Mouse (Mus musculus): ENCODE data around the gene Gm813. TPM values are rescaled to one million over a fixed set of nuclear protein-coding genes. Genes with fewer than 3 reads are reported as not detected.
"Not testable (repeated sequence)": the region's sequence is repeated elsewhere in the genome, so short reads cannot be mapped to it uniquely, and the experiment has no call there.

The Gm813 gene
- not detected in 2 replicates for polyA plus RNA-seq (2014; fragmentation: Nextera tagmentation; extraction: Ambion mirVana)

DNA sequence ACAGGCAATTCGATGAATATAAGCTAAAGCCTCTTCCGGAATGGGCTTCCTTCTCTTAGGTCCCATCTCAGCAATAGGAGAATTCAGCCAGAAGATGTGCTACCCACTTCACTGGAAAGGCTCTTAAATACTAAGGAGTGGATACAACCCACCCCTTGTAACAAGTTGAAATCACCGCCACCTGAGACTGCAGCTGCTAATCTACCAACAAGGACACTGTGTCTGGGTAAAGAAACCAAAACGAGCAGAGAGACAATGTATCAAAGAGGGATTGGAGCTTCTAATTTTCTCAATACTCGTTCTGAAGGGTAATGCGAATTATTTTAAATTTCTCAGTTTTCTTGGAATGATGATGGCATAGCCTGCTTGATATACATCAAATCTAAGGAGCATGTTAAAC lies at the start of gene Gm813:
Gene Gm813 (minus strand): TSS at position 101 of the 400 bp plus-strand sequence.
- H3K9me3 ChIP-seq (ENCODE audit: control insufficient read depth, low read length), result no peaks in the 10 kb centered on the region
- 87% methylated on average over 6 of the region's 6 CpGs for WGBS
- no peak within 1 kb of the TSS for H3K4me2 ChIP-seq
- no peaks in the 10 kb centered on the region for H3K36me3 ChIP-seq (ENCODE audit: control insufficient read depth, insufficient read depth, low read length)
- H3K9ac ChIP-seq (ENCODE audit: low read length), result no peak within 1 kb of the TSS
- DNase-seq (ENCODE audit: low spot score, missing footprints) (no peak), ATAC-seq (ENCODE audit: low FRiP score) (no peak)
- H3K4me3 ChIP-seq (ENCODE audit: low read depth, low read length), result no peak within 1 kb of the TSS
- H3K27ac ChIP-seq (ENCODE audit: low read depth, low read length), result no peak within 1 kb of the TSS
- no peaks in the 10 kb centered on the region for H3K27me3 ChIP-seq (ENCODE audit: control insufficient read depth, insufficient read depth, low read length)
- H3K4me1 ChIP-seq (ENCODE audit: control insufficient read depth, insufficient read depth, low read length), result no peaks in the 10 kb centered on the region

DNA sequence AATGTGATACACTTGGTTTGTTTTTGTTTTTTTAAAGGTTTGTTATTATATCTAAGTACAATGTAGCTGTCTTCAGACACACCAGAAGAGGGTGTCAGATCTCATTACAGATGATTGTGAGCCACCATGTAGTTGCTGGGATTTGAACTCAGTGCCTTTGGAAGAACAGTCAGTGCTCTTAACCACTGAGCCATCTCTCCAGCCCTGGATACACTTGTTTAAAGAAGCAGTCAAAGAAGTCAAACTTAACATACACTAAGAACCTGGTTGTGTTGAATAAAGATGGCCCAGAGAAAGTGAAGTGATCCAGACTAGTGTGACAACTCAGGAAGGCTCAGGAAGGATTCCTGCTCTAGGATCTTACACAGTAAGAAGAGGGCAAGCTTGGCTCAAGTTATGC lies 48.4 kb upstream of the Gm813 start:
- H3K9ac ChIP-seq (ENCODE audit: low read length); H3K4me3 ChIP-seq (ENCODE audit: low read depth, low read length); H3K36me3 ChIP-seq (ENCODE audit: control insufficient read depth, insufficient read depth, low read length); H3K4me2 ChIP-seq; H3K27me3 ChIP-seq (ENCODE audit: control insufficient read depth, insufficient read depth, low read length); H3K27ac ChIP-seq (ENCODE audit: low read depth, low read length); H3K4me1 ChIP-seq (ENCODE audit: control insufficient read depth, insufficient read depth, low read length); DNase-seq (ENCODE audit: low spot score, missing footprints); ATAC-seq (ENCODE audit: low FRiP score); H3K9me3 ChIP-seq (ENCODE audit: control insufficient read depth, low read length): not testable (repeated sequence)

DNA sequence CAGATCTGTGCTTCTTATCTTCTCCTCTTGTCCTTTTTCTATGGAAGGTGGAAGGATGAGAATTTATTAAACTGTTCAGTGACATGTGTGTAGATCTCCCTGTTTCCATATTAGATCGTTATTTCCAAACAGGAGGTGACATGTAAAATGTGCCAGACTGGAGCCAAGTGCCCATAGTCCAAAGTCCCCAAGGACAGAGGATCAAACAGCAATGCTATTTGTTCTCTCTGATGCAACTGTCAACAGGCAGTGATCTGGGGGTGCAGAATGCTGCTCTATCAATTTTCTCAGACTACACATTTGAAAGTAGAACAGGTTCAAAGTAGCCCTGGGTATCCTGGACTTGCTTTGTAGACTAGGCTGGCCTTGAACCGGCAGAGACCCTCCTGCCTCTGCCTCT lies 47.0 kb upstream of the Gm813 start:
- no peak for DNase-seq (ENCODE audit: low spot score, missing footprints)
- no peaks in the 10 kb centered on the region for H3K27me3 ChIP-seq (ENCODE audit: control insufficient read depth, insufficient read depth, low read length)
- no peak overlapping the region for H3K27ac ChIP-seq (ENCODE audit: low read depth, low read length)
- 92% methylated on average over 2 of the region's 2 CpGs for WGBS
- no peak for ATAC-seq (ENCODE audit: low FRiP score)
- no peaks in the 10 kb centered on the region for H3K36me3 ChIP-seq (ENCODE audit: control insufficient read depth, insufficient read depth, low read length)
- H3K4me1 ChIP-seq (ENCODE audit: control insufficient read depth, insufficient read depth, low read length), result no peaks in the 10 kb centered on the region
- no peak overlapping the region for H3K4me2 ChIP-seq
- no peak overlapping the region for H3K9ac ChIP-seq (ENCODE audit: low read length)
- no peaks in the 10 kb centered on the region for H3K9me3 ChIP-seq (ENCODE audit: control insufficient read depth, low read length)
- H3K4me3 ChIP-seq (ENCODE audit: low read depth, low read length), result no peak overlapping the region

DNA sequence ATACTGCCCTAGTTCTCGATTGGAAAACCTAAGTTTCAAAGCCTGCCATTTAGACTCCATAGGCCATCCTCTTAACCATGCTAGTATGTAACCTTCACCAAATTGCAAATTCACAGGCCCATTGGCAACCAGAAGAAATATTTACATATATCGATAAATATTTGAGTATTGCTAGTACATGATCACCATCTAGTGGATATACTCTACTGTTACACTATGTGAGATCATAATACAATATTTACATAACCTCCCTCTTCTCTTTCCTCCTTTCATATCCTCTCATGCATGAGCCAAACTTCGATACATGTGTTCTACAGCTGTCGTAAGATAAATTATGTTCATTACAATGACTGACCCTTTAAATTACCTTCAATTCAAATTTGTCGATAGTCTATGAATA lies 46.2 kb upstream of the Gm813 start:
- H3K4me3 ChIP-seq (ENCODE audit: low read depth, low read length), result no peak overlapping the region
- no peaks in the 10 kb centered on the region for H3K36me3 ChIP-seq (ENCODE audit: control insufficient read depth, insufficient read depth, low read length)
- H3K27ac ChIP-seq (ENCODE audit: low read depth, low read length), result no peak overlapping the region
- 0 out of 2 replicates have a peak, but pooled peaks have one; percentile 38 for ATAC-seq (ENCODE audit: low FRiP score)
- no peak for DNase-seq (ENCODE audit: low spot score, missing footprints)
- no peak overlapping the region for H3K4me2 ChIP-seq
- H3K9ac ChIP-seq (ENCODE audit: low read length), result no peak overlapping the region
- no peaks in the 10 kb centered on the region for H3K9me3 ChIP-seq (ENCODE audit: control insufficient read depth, low read length)
- 75% methylated on average over 5 of the region's 5 CpGs for WGBS
- H3K27me3 ChIP-seq (ENCODE audit: control insufficient read depth, insufficient read depth, low read length), result no peaks in the 10 kb centered on the region
- no peaks in the 10 kb centered on the region for H3K4me1 ChIP-seq (ENCODE audit: control insufficient read depth, insufficient read depth, low read length)

DNA sequence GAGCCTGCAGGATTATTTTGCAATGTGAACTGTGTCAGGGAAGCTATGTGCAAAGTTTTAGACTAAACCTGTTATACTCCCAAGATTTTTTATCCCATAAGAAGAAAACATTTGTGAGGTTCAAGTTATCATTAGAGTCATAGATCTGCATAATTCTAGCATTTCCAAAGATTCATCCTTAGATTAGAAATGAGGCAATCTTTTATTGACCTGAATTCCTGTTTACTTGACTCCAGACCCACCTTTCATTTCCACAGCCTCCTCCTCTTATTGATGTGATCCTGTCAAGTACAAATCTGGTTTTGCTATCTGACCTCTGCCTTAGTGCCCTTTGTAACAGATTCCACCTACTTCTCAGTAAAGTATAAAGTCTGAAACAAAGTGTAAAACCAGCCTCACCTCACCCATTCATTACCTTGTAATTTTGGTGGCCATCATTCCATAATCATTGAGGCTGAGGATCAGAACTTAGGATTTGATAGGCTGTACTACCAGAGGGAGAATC lies 45.6 kb upstream of the Gm813 start:
- no peaks in the 10 kb centered on the region for H3K27me3 ChIP-seq (ENCODE audit: control insufficient read depth, insufficient read depth, low read length)
- DNase-seq (ENCODE audit: low spot score, missing footprints) (no peak), ATAC-seq (ENCODE audit: low FRiP score) (no peak)
- no peak overlapping the region for H3K4me2 ChIP-seq
- H3K27ac ChIP-seq (ENCODE audit: low read depth, low read length), result no peak overlapping the region
- no peak overlapping the region for H3K9ac ChIP-seq (ENCODE audit: low read length)
- H3K36me3 ChIP-seq (ENCODE audit: control insufficient read depth, insufficient read depth, low read length), result no peaks in the 10 kb centered on the region
- no peak overlapping the region for H3K4me3 ChIP-seq (ENCODE audit: low read depth, low read length)
- no peaks in the 10 kb centered on the region for H3K9me3 ChIP-seq (ENCODE audit: control insufficient read depth, low read length)
- H3K4me1 ChIP-seq (ENCODE audit: control insufficient read depth, insufficient read depth, low read length), result no peaks in the 10 kb centered on the region

DNA sequence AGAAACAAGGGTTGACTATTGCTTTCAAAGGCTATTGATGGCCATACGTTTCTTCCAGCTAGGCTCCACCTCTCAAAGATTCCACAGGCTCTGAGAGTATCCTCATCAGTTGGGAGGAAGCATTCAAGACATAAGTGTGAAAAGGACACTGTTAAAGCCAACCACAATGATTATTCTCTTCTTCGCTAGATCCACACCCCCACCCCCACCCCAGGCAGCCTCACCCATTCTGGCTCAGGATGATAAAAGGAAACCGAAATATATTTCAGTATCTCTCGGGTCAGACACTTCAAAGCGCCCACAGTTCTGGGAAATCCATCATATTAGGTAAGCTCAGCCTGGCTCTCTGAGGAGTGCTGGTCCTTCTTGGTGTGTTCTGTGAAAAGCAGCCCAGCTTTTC lies 45.0 kb upstream of the Gm813 start:
- 83% methylated on average over 5 of the region's 5 CpGs for WGBS
- Histone ChIP-seq H3K36me3 (ENCODE audit: control insufficient read depth, insufficient read depth, low read length) (no peaks in the 10 kb centered on the region), H3K4me2 (no peak overlapping the region), H3K27ac (ENCODE audit: low read depth, low read length) (no peak overlapping the region), H3K4me1 (ENCODE audit: control insufficient read depth, insufficient read depth, low read length) (no peaks in the 10 kb centered on the region), H3K9ac (ENCODE audit: low read length) (no peak overlapping the region), H3K27me3 (ENCODE audit: control insufficient read depth, insufficient read depth, low read length) (no peaks in the 10 kb centered on the region), H3K4me3 (ENCODE audit: low read depth, low read length) (no peak overlapping the region), H3K9me3 (ENCODE audit: control insufficient read depth, low read length) (no peaks in the 10 kb centered on the region)
- DNase-seq (ENCODE audit: low spot score, missing footprints) (no peak), ATAC-seq (ENCODE audit: low FRiP score) (no peak)

DNA sequence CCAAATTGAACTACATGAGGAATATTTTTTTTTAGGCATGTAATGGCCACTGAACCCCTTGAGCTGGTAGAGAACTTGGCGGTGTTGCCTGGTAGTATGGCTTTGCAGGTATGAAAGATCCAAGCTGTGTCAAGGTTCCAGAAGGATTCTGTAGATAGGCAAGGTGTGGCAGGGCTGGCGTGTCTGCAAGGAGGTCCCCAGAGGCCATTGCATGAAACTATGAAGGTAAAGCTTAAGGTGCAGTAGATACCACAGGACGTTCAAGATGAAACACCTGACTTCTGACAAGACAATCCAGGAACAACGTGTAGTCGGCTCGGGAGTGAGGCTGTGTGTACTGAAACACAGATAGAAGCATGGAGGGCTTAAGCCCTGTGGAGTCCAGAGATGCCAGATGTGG lies 41.9 kb upstream of the Gm813 start:
- Histone ChIP-seq H3K27ac (ENCODE audit: low read depth, low read length) (no peak overlapping the region), H3K9ac (ENCODE audit: low read length) (no peak overlapping the region), H3K4me1 (ENCODE audit: control insufficient read depth, insufficient read depth, low read length) (no peaks in the 10 kb centered on the region), H3K36me3 (ENCODE audit: control insufficient read depth, insufficient read depth, low read length) (no peaks in the 10 kb centered on the region), H3K27me3 (ENCODE audit: control insufficient read depth, insufficient read depth, low read length) (no peaks in the 10 kb centered on the region), H3K9me3 (ENCODE audit: control insufficient read depth, low read length) (no peaks in the 10 kb centered on the region), H3K4me3 (ENCODE audit: low read depth, low read length) (no peak overlapping the region), H3K4me2 (no peak overlapping the region)
- WGBS, result 91% methylated on average over 6 of the region's 6 CpGs
- no peak for ATAC-seq (ENCODE audit: low FRiP score)
- DNase-seq (ENCODE audit: low spot score, missing footprints), result no peak

DNA sequence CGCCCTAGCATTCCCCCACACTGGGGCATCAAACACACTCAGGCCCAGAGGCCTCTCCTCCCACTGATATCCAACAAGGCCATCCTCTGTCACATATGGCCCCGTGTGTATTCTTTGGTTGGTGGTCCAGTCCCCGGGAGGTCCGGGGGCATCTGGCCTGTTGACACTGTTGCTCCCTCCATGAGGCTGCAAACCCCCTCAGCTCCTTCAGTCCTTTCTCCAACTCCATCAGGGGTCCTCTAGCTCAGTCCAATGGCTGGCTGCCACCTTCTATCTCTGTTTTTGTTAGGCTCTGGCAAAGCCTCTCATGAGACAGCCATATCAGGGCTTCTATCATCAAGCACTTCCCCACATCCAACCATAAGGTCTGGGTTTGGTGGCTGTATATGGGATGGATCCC lies 39.7 kb upstream of the Gm813 start:
- Histone ChIP-seq H3K27me3 (ENCODE audit: control insufficient read depth, insufficient read depth, low read length) (no peaks in the 10 kb centered on the region), H3K9ac (ENCODE audit: low read length) (no peak overlapping the region), H3K9me3 (ENCODE audit: control insufficient read depth, low read length) (no peaks in the 10 kb centered on the region), H3K27ac (ENCODE audit: low read depth, low read length) (no peak overlapping the region), H3K4me3 (ENCODE audit: low read depth, low read length) (no peak overlapping the region), H3K4me2 (no peak overlapping the region), H3K36me3 (ENCODE audit: control insufficient read depth, insufficient read depth, low read length) (no peaks in the 10 kb centered on the region), H3K4me1 (ENCODE audit: control insufficient read depth, insufficient read depth, low read length) (no peaks in the 10 kb centered on the region)
- ATAC-seq (ENCODE audit: low FRiP score) (no peak), DNase-seq (ENCODE audit: low spot score, missing footprints) (no peak)
- 90% methylated on average over 4 of the region's 4 CpGs for WGBS

DNA sequence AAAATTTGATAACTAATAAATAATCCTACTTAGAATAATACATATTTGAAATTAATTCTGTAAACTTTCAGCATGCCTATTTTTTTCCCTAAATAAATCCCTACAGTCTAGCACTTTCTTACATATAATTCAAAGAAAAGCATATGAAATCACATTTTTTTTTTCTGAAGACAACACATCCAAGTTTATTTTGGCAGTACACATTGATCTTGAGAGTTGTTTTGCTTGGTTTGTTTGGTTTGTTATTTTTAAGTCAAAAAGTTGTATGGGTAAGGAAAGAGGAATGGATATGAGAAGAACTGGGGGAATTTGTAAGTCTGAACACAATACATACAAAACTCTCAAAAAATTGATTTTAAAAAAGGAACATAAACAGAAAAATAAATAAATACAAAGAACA lies 39.0 kb upstream of the Gm813 start:
- Histone ChIP-seq H3K9ac (ENCODE audit: low read length) (no peak overlapping the region), H3K27ac (ENCODE audit: low read depth, low read length) (no peak overlapping the region), H3K27me3 (ENCODE audit: control insufficient read depth, insufficient read depth, low read length) (no peaks in the 10 kb centered on the region), H3K36me3 (ENCODE audit: control insufficient read depth, insufficient read depth, low read length) (no peaks in the 10 kb centered on the region), H3K9me3 (ENCODE audit: control insufficient read depth, low read length) (no peaks in the 10 kb centered on the region), H3K4me2 (no peak overlapping the region), H3K4me3 (ENCODE audit: low read depth, low read length) (no peak overlapping the region), H3K4me1 (ENCODE audit: control insufficient read depth, insufficient read depth, low read length) (no peaks in the 10 kb centered on the region)
- ATAC-seq (ENCODE audit: low FRiP score) (no peak), DNase-seq (ENCODE audit: low spot score, missing footprints) (no peak)

DNA sequence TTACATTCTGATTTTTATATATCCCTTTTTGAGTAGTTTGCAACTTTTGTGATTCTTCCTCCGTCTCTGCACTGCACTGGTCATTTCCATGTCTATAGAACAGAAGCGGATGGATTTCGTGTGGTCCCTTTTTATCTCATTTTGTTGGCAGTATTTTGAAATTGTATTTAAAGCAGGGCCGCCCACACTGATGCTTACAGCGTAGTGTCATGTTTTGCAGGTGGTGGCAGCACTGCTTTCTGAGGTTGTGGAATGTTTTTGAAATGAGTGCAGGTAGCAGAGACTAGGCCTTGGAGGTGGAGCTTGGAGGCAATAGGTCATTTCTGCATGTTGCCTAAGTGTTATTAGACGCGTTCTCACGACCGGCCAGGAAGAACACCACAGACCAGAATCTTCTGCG lies 33.2 kb upstream of the Gm813 start:
- Histone ChIP-seq H3K27ac (ENCODE audit: low read depth, low read length) (no peak overlapping the region), H3K9me3 (ENCODE audit: control insufficient read depth, low read length) (no peaks in the 10 kb centered on the region), H3K36me3 (ENCODE audit: control insufficient read depth, insufficient read depth, low read length) (no peaks in the 10 kb centered on the region), H3K4me2 (no peak overlapping the region), H3K9ac (ENCODE audit: low read length) (no peak overlapping the region), H3K27me3 (ENCODE audit: control insufficient read depth, insufficient read depth, low read length) (no peaks in the 10 kb centered on the region), H3K4me1 (ENCODE audit: control insufficient read depth, insufficient read depth, low read length) (no peaks in the 10 kb centered on the region), H3K4me3 (ENCODE audit: low read depth, low read length) (no peak overlapping the region)
- DNase-seq (ENCODE audit: low spot score, missing footprints), result peak; percentile 19
- ATAC-seq (ENCODE audit: low FRiP score), result no peak
- 96% methylated on average over 10 of the region's 10 CpGs for WGBS

Measured in midbrain, embryonic 11.5 days (tissue).